Mouse (Mus musculus) cortical plate, adult 2 months (tissue): Measurements from ENCODE around the gene Akna. TPM values are rescaled to one million over a fixed set of nuclear protein-coding genes. Genes with fewer than 3 reads are reported as not detected.
A peak's percentile ranks its signal among the peaks of the same experiment; 100 is the strongest.

Experiments used
- H3K27ac ChIP-seq: fragments of 200-500 bp; 2 replicates; pipeline ENCODE4 v1.5.1; 2012; ENCODE audit warnings: low read length, control low read depth, inconsistent platforms; ENCODE audit not compliant: insufficient read depth
- H3K4me1 ChIP-seq: fragments of 200-500 bp; 2 replicates; pipeline ENCODE4 v1.6.1; 2011; ENCODE audit warnings: low read length; ENCODE audit not compliant: control insufficient read depth, insufficient read depth
- H3K4me3 ChIP-seq: fragments of 200-500 bp; 2 replicates; pipeline ENCODE4 v1.5.1; 2011; ENCODE audit warnings: mild to moderate bottlenecking, low read length, control low read depth; ENCODE audit not compliant: insufficient read depth
- CTCF ChIP-seq: fragments of 200-500 bp; IDR thresholded peaks from 2 replicates; pipeline ENCODE4 v1.5.1; 2011; ENCODE audit warnings: mild to moderate bottlenecking, control low read depth, low read length; ENCODE audit not compliant: insufficient read depth; ENCODE audit errors: extremely low read depth
- POLR2A ChIP-seq: fragments of 200-500 bp; IDR thresholded peaks from 2 replicates; pipeline ENCODE4 v1.6.1; 2011; ENCODE audit warnings: mild to moderate bottlenecking, low read length, control low read depth; ENCODE audit not compliant: insufficient read depth; ENCODE audit errors: extremely low read depth
- polyA plus RNA-seq: library from polyadenylated mRNA; depleted of rRNA; stranded (reverse); fragments of >200 nt; gene quantifications from 2 replicates; pipeline ENCODE4 v1.2.3, GENCODE M21; 2012; rRNA removed

Gene Akna
- 1.8 and 2.0 TPM in 2 replicates for polyA plus RNA-seq

GRCm38 (mm10) chr4:63403040-63403959, at the start of gene Akna:
Gene Akna, minus strand, starts transcription at chr4:63403354.
- TF ChIP-seq POLR2A (no peak), CTCF (no peak)
- H3K27ac ChIP-seq, result peak within 1 kb of the TSS; percentile 90
- H3K4me3 ChIP-seq, result peak within 1 kb of the TSS; percentile 25
- H3K4me1 ChIP-seq, result no peaks in the 10 kb centered on the region

DNA sequence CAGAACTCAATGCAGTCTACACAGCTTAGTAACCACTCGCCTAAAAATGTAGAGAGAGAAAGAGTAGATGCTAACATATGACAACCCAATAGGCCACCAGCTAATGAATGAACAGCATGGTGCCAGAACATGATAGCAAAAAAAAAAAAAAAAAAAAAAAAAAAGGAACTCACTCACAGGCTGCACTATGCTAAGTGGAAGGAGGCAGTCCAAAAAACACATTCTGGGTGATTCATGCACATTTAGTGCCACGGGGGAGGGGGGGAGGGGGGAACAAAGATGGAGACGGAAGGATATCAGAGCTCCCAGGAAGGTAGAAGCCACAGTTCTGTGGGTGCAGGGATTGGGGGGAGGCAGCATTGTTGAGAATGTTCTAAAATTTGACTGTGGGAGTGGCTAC, 49.4 kb upstream of the Akna start:
- no peak overlapping the region for H3K4me3 ChIP-seq
- no peak overlapping the region for H3K27ac ChIP-seq
- TF ChIP-seq CTCF, result no peak
- TF ChIP-seq POLR2A, result no peak
- H3K4me1 ChIP-seq, result no peaks in the 10 kb centered on the region

- H3K4me3 ChIP-seq, result no peak overlapping the region
- TF ChIP-seq CTCF (no peak), POLR2A (no peak)
Observed at GRCm38 (mm10) chr4:63450551-63450950, 47.4 kb upstream of the Akna start.

DNA sequence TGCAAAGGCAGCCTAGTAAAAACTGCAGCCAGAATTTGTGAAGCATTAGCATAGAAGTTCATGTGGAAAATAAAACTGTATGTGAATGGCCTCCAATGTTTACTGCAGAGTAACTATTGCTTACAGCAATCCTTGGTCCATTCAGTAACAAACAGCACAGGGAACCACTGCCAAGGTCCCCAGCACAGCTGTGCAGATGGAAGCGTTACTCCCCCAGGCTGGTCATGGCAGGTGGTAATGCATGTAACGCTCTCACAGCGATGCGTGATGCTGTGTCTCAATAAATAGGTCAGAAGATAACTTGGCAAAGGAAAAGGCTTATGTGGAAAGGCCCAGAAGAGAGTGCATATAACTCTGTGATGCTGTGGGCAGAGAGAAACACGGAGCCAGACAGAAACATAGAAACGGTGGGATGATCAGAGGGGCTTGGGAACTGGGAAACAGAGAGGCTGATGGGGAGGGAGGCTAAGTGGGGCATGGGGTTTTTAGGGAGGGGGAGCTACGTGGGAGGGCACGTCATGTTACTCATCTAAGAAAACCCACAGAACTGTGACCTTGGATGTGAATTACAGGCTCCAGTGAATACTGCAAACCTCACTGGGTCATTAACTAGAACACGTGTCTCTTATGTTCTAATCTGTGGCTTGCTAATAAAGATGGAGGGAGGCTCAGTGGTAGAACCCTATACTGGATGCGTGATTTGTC, 41.4 kb upstream of the Akna start:
- Histone ChIP-seq H3K4me1 (no peaks in the 10 kb centered on the region), H3K27ac (no peak overlapping the region), H3K4me3 (no peak overlapping the region)
- no peak for TF ChIP-seq CTCF
- TF ChIP-seq POLR2A, result no peak

More at GRCm38 (mm10) chr4:63450551-63450950, 47.4 kb upstream of the Akna start:
- H3K4me1 ChIP-seq, result no peaks in the 10 kb centered on the region
- no peak overlapping the region for H3K27ac ChIP-seq

GRCm38 (mm10) chr4:63443101-63443500, 39.9 kb upstream of the Akna start:
- no peak for TF ChIP-seq POLR2A
- TF ChIP-seq CTCF, result no peak
- H3K4me3 ChIP-seq, result no peak overlapping the region
- H3K4me1 ChIP-seq, result no peaks in the 10 kb centered on the region
- H3K27ac ChIP-seq, result no peak overlapping the region

GRCm38 (mm10) chr4:63441616-63442015, 38.5 kb upstream of the Akna start:
- no peak overlapping the region for H3K4me3 ChIP-seq
- TF ChIP-seq POLR2A (no peak), CTCF (no peak)
- no peak overlapping the region for H3K27ac ChIP-seq
- H3K4me1 ChIP-seq, result no peaks in the 10 kb centered on the region

GRCm38 (mm10) chr4:63440262-63440661, 37.1 kb upstream of the Akna start:
- no peak overlapping the region for H3K27ac ChIP-seq
- no peak overlapping the region for H3K4me3 ChIP-seq
- H3K4me1 ChIP-seq, result no peaks in the 10 kb centered on the region
- no peak for TF ChIP-seq CTCF
- no peak for TF ChIP-seq POLR2A

- Histone ChIP-seq H3K4me1 (no peaks in the 10 kb centered on the region), H3K4me3 (no peak overlapping the region), H3K27ac (no peak overlapping the region)
- TF ChIP-seq CTCF (no peak), POLR2A (no peak)
Observed at GRCm38 (mm10) chr4:63437968-63438367, 34.8 kb upstream of the Akna start.

- H3K4me3 ChIP-seq, result no peak overlapping the region
- TF ChIP-seq POLR2A (no peak), CTCF (no peak)
- no peak overlapping the region for H3K27ac ChIP-seq
- H3K4me1 ChIP-seq, result no peaks in the 10 kb centered on the region
Observed at GRCm38 (mm10) chr4:63437119-63437815, 34.1 kb upstream of the Akna start.

- H3K27ac ChIP-seq, result no peak overlapping the region
- TF ChIP-seq CTCF, result no peak
- no peak for TF ChIP-seq POLR2A
- no peaks in the 10 kb centered on the region for H3K4me1 ChIP-seq
- H3K4me3 ChIP-seq, result no peak overlapping the region
Observed at GRCm38 (mm10) chr4:63435402-63435801, 32.2 kb upstream of the Akna start.
